Mouse (Mus musculus) lung, postnatal 4 days (tissue): ENCODE measurements around the gene Rhox3e.
"Not testable (repeated sequence)": the region's sequence is repeated elsewhere in the genome, so short reads cannot be mapped to it uniquely, and the experiment has no call there.

Source experiments
- DNase-seq, 2 experiments: peaks; one replicate each; pipeline ENCODE4 v3.0.0; 2021

Gene Rhox3e

GRCm38 (mm10) chrX:37541719-37542118, at the start of gene Rhox3e:
Gene Rhox3e, plus strand, starts transcription at chrX:37542019.
- DNase-seq = not testable (repeated sequence)

GRCm38 (mm10) chrX:37514059-37514458, 27.8 kb upstream of the Rhox3e start, which contains the start of gene Rhox4d:
Gene Rhox4d, plus strand, starts transcription at chrX:37514359.
- not testable (repeated sequence) for DNase-seq

GRCm38 (mm10) chrX:37530152-37530551, 11.7 kb upstream of the Rhox3e start, which contains the start of gene Rhox2e:
Gene Rhox2e, plus strand, starts transcription at chrX:37530452.
- DNase-seq = not testable (repeated sequence)

DNA sequence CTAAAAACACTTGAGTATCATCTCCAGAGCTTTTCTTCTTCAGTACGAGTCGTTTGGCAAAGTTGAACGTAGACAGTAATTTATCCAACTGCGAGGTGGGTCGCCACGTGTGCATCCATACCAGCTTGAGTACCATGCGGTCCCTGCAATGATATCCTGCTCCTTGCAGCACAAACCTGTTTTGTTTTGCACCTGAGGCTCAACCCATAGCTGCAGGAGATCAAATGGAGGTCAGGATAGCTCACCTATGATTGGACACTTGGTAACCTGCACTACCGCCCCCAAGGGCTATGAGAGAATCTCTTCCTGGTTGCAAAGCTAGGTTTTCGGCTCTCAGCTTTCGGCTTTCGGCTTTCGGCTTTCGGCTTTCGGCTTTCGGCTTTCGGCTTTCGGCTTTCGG, 15.3 kb downstream of the Rhox3e start, which contains the start of gene Rhox4e:
TSS of gene Rhox4e (plus strand) at position 301 of the 400 bp plus-strand sequence.
- not testable (repeated sequence) for DNase-seq

DNA sequence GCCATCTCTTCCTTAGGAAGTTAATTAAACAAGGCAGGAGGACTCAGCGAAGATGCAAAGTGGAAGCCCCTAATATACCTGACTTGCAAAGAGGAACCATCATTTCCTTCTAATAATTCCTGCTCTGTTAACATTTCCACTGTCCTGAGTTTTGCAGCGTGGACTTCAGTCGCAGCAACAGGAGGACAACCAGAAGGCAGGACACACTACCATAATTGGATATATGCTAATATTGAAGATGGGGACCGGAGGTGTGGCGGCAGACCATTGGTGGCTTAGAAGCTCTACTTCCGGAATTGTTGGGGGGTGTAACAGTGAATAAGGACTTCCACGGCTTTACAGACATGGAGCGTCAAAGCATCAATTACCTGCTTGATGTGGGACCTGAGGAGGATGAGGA, 29.3 kb downstream of the Rhox3e start, which contains the start of gene Rhox2f:
TSS of gene Rhox2f (plus strand) at position 301 of the 400 bp plus-strand sequence.
- DNase-seq = not testable (repeated sequence)

DNA sequence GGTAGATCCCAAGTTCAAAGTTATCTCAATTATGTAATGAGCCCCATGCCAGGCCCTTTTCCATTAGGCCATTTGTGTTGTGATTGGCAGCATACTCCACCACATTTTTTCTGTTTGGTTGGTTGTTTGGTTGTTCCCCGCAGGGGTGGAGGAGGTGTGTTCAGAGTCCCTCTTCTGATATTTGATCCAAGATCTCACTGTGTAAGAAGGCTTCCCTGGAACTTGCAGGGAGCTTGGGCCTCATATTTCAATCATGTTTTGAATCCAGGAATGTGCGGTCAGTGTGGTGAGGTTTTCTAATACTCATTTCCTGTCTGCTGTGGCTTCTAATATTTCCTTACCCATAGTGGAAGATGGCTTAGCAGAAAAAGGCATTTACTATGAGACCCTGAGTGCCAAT, 30.8 kb downstream of the Rhox3e start:
- DNase-seq = not testable (repeated sequence)

DNA sequence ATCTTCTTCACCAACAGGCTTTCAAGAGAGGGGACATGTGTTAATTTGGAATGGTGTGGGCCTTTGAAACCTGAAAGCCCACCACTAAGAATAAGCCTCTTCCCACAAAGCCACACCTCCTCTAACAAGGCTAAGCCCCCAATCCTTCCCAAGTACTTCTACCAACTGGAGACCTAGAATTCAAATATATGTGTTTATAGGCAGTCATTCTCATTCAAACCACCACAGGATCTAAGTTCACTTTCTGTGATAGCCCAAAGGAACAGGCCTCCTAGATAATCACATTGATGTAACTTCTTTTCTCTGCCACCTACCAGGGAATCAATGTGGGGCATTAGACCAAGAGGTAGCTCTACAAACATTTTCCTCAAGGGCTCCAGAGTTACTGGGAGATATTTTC, 38.9 kb downstream of the Rhox3e start, which contains the start of gene Rhox3f:
TSS of gene Rhox3f (plus strand) at position 301 of the 400 bp plus-strand sequence.
- not testable (repeated sequence) for DNase-seq
